In genomic region chr15:102350942-102351291, GRCm38 (mm10) we compare ENCODE assay signal across 8 mouse cellular contexts. TPM values are rescaled to one million over a fixed set of nuclear protein-coding genes. Genes with fewer than 3 reads are reported as not detected.
A peak's percentile ranks its signal among the peaks of the same experiment; 100 is the strongest.
DNase-seq lines count a peak whose midpoint lies in the region; ATAC-seq and TF ChIP-seq lines count a peak whose summit lies in the region.

No protein-coding gene starts in this region.

- H3K27me3 ChIP-seq in kidney, embryonic 15.5 days: no peaks in the 10 kb centered on the region
- no peaks in the 10 kb centered on the region for H3K27me3 ChIP-seq in embryonic facial prominence, embryonic 12.5 days
- H3K27me3 ChIP-seq in intestine, embryonic 15.5 days (replicated peaks): peaks cover 5% of the 10 kb centered on the region; the same call in 1 of the 2 replicates
- H3K27me3 ChIP-seq in midbrain, postnatal 0 days (ENCODE audit: insufficient read depth, low read length): 0 out of 2 replicates have a peak, but pooled peaks cover 6% of the 10 kb centered on the region

- peak overlapping the region; percentile 84 for H3K9ac ChIP-seq in kidney, embryonic 15.5 days
- peak overlapping the region; percentile 30; the same call in 1 of the 2 replicates for H3K9ac ChIP-seq in embryonic facial prominence, embryonic 12.5 days
- peak overlapping the region; percentile 18; the same call in 1 of the 2 replicates for H3K9ac ChIP-seq in intestine, embryonic 15.5 days
- no peak overlapping the region; the same call in 1 of the 2 replicates for H3K9ac ChIP-seq in midbrain, postnatal 0 days (replicated peaks; ENCODE audit: low read length, poor library complexity, severe bottlenecking)

- DNase-seq in kidney, postnatal 10 days: no peak
- DNase-seq in midbrain, postnatal 0 days (ENCODE audit: low spot score): no peak
- no peak for DNase-seq in adrenal gland, postnatal 36 days
- DNase-seq in embryo, embryonic 10 days (ENCODE audit: low spot score): no peak
- no peak for DNase-seq in ovary, adult 18-20 months (ENCODE audit: low spot score)

- no peaks in the 10 kb centered on the region for H3K9me3 ChIP-seq in kidney, embryonic 15.5 days (replicated peaks)
- H3K9me3 ChIP-seq in embryonic facial prominence, embryonic 12.5 days: no peaks in the 10 kb centered on the region
- H3K9me3 ChIP-seq in intestine, embryonic 15.5 days: no peaks in the 10 kb centered on the region
- no peaks in the 10 kb centered on the region for H3K9me3 ChIP-seq in midbrain, postnatal 0 days (ENCODE audit: low read length)

- H3K36me3 ChIP-seq in kidney, embryonic 15.5 days: peaks cover 21% of the 10 kb centered on the region
- H3K36me3 ChIP-seq in embryonic facial prominence, embryonic 12.5 days: peaks cover 12% of the 10 kb centered on the region
- no peaks in the 10 kb centered on the region; the same call in none of the 2 replicates for H3K36me3 ChIP-seq in intestine, embryonic 15.5 days
- H3K36me3 ChIP-seq in midbrain, postnatal 0 days (ENCODE audit: insufficient read depth, low read length): peaks cover 8% of the 10 kb centered on the region; the same call in 1 of the 2 replicates

- WGBS in kidney, embryonic 15.5 days: 10% methylated on average over 11 of the region's 11 CpGs
- 10% methylated on average over 11 of the region's 11 CpGs for WGBS in embryonic facial prominence, embryonic 12.5 days
- WGBS in intestine, embryonic 15.5 days: 9% methylated on average over 11 of the region's 11 CpGs
- WGBS in midbrain, postnatal 0 days: 11% methylated on average over 11 of the region's 11 CpGs

- 0 out of 2 replicates have a peak, but pooled peaks have one; percentile 19 for ATAC-seq in kidney, embryonic 15.5 days (replicated peaks; ENCODE audit: low FRiP score)
- ATAC-seq in embryonic facial prominence, embryonic 12.5 days (ENCODE audit: insufficient number of reproducible peaks, insufficient read depth, low FRiP score, low TSS enrichment): no peak
- ATAC-seq in intestine, embryonic 15.5 days: peak; percentile 39
- peak; percentile 2; the same call in 1 of the 2 replicates for ATAC-seq in midbrain, postnatal 0 days (ENCODE audit: low FRiP score)

- H3K27ac ChIP-seq in kidney, embryonic 15.5 days: peak overlapping the region; percentile 85; the same call in 1 of the 2 replicates
- peak overlapping the region; percentile 30; the same call in 1 of the 2 replicates for H3K27ac ChIP-seq in embryonic facial prominence, embryonic 12.5 days
- H3K27ac ChIP-seq in intestine, embryonic 15.5 days: no peak overlapping the region
- H3K27ac ChIP-seq in midbrain, postnatal 0 days (ENCODE audit: low read depth, low read length): peak overlapping the region; percentile 62; the same call in 1 of the 2 replicates

- H3K4me1 ChIP-seq in kidney, embryonic 15.5 days: peaks cover 20% of the 10 kb centered on the region
- peaks cover 10% of the 10 kb centered on the region for H3K4me1 ChIP-seq in embryonic facial prominence, embryonic 12.5 days
- H3K4me1 ChIP-seq in intestine, embryonic 15.5 days (replicated peaks): peaks cover 17% of the 10 kb centered on the region
- peaks cover 8% of the 10 kb centered on the region for H3K4me1 ChIP-seq in midbrain, postnatal 0 days (ENCODE audit: insufficient read depth, low read length)

- H3K4me2 ChIP-seq in kidney, embryonic 15.5 days: peak overlapping the region; percentile 89
- H3K4me2 ChIP-seq in embryonic facial prominence, embryonic 12.5 days (replicated peaks): peak overlapping the region; percentile 47
- H3K4me2 ChIP-seq in intestine, embryonic 15.5 days (replicated peaks): peak overlapping the region; percentile 79
- peak overlapping the region; percentile 93 for H3K4me2 ChIP-seq in midbrain, postnatal 0 days (ENCODE audit: low read depth, low read length, poor library complexity, severe bottlenecking)

- no peak for TF ChIP-seq CTCF in midbrain, postnatal 0 days (IDR thresholded peaks at IDR 0.05)

- peak overlapping the region; percentile 80 for H3K4me3 ChIP-seq in kidney, embryonic 15.5 days (replicated peaks)
- peak overlapping the region; percentile 71 for H3K4me3 ChIP-seq in embryonic facial prominence, embryonic 12.5 days
- H3K4me3 ChIP-seq in intestine, embryonic 15.5 days (replicated peaks): peak overlapping the region; percentile 58
- H3K4me3 ChIP-seq in midbrain, postnatal 0 days (ENCODE audit: low read depth, low read length): peak overlapping the region; percentile 74

RNA-seq across cellular contexts. Expression of gene Aaas, which starts 0.3 kb away (rescaled TPM):
- 83.2 and 83.7 TPM in 2 replicates for polyA plus RNA-seq in kidney, embryonic 15.5 days (2015; fragmentation: Nextera tagmentation; extraction: Ambion mirVana)
- polyA plus RNA-seq in embryonic facial prominence, embryonic 12.5 days (2016; fragmentation: Nextera tagmentation; extraction: Ambion mirVana): 78.4 and 89.3 TPM in 2 replicates
- 58.2 and 62.7 TPM in 2 replicates for polyA plus RNA-seq in intestine, embryonic 15.5 days (2015; fragmentation: Nextera tagmentation; extraction: Ambion mirVana)
- total RNA-seq in midbrain, postnatal 0 days (2014; rRNA removed): 21.8 and 31.1 TPM in 2 replicates
- 30.1 and 32.8 TPM in 2 replicates for polyA plus RNA-seq in midbrain, postnatal 0 days (2015; fragmentation: Nextera tagmentation; extraction: Ambion mirVana)
- total RNA-seq in adrenal gland, postnatal 36 days (2021): 10 to 100 TPM; 13.7 to 16.2 TPM

RNA-seq across cellular contexts. Expression of gene Sp7, which starts 16.1 kb away (rescaled TPM):
- polyA plus RNA-seq in kidney, embryonic 15.5 days (2015; fragmentation: Nextera tagmentation; extraction: Ambion mirVana): 1.3 and 5.9 TPM in 2 replicates
- 8.5 and 9.4 TPM in 2 replicates for polyA plus RNA-seq in embryonic facial prominence, embryonic 12.5 days (2016; fragmentation: Nextera tagmentation; extraction: Ambion mirVana)
- polyA plus RNA-seq in intestine, embryonic 15.5 days (2015; fragmentation: Nextera tagmentation; extraction: Ambion mirVana): 0.59 and 0.68 TPM in 2 replicates
- 0.47 and 0.60 TPM in 2 replicates for total RNA-seq in midbrain, postnatal 0 days (2014; rRNA removed)
- 0.10 and 0.31 TPM in 2 replicates for polyA plus RNA-seq in midbrain, postnatal 0 days (2015; fragmentation: Nextera tagmentation; extraction: Ambion mirVana)
- under 1 TPM in 1 of 2 experiments, not detected in 1; 0.16 TPM for total RNA-seq in adrenal gland, postnatal 36 days (2021)

RNA-seq across cellular contexts. Expression of gene Myg1, which starts 19.4 kb away (rescaled TPM):
- 106 and 122 TPM in 2 replicates for polyA plus RNA-seq in kidney, embryonic 15.5 days (2015; fragmentation: Nextera tagmentation; extraction: Ambion mirVana)
- polyA plus RNA-seq in embryonic facial prominence, embryonic 12.5 days (2016; fragmentation: Nextera tagmentation; extraction: Ambion mirVana): 113 and 114 TPM in 2 replicates
- polyA plus RNA-seq in intestine, embryonic 15.5 days (2015; fragmentation: Nextera tagmentation; extraction: Ambion mirVana): 77.8 and 88.4 TPM in 2 replicates
- total RNA-seq in midbrain, postnatal 0 days (2014; rRNA removed): 63.1 and 69.1 TPM in 2 replicates
- 83.2 and 87.1 TPM in 2 replicates for polyA plus RNA-seq in midbrain, postnatal 0 days (2015; fragmentation: Nextera tagmentation; extraction: Ambion mirVana)
- total RNA-seq in adrenal gland, postnatal 36 days (2021): 10 to 100 TPM; 59.0 to 59.1 TPM

RNA-seq across cellular contexts. Expression of gene Pfdn5, which starts 25.0 kb away (rescaled TPM):
- 382 and 393 TPM in 2 replicates for polyA plus RNA-seq in kidney, embryonic 15.5 days (2015; fragmentation: Nextera tagmentation; extraction: Ambion mirVana)
- 433 and 448 TPM in 2 replicates for polyA plus RNA-seq in embryonic facial prominence, embryonic 12.5 days (2016; fragmentation: Nextera tagmentation; extraction: Ambion mirVana)
- polyA plus RNA-seq in intestine, embryonic 15.5 days (2015; fragmentation: Nextera tagmentation; extraction: Ambion mirVana): 306 and 309 TPM in 2 replicates
- total RNA-seq in midbrain, postnatal 0 days (2014; rRNA removed): 145 and 153 TPM in 2 replicates
- polyA plus RNA-seq in midbrain, postnatal 0 days (2015; fragmentation: Nextera tagmentation; extraction: Ambion mirVana): 525 and 567 TPM in 2 replicates
- 100 to 1,000 TPM; 420 TPM for total RNA-seq in adrenal gland, postnatal 36 days (2021)

RNA-seq across cellular contexts. Expression of gene Espl1, which starts 54.9 kb away (rescaled TPM):
- 23.5 and 31.0 TPM in 2 replicates for polyA plus RNA-seq in kidney, embryonic 15.5 days (2015; fragmentation: Nextera tagmentation; extraction: Ambion mirVana)
- 36.1 and 37.1 TPM in 2 replicates for polyA plus RNA-seq in embryonic facial prominence, embryonic 12.5 days (2016; fragmentation: Nextera tagmentation; extraction: Ambion mirVana)
- polyA plus RNA-seq in intestine, embryonic 15.5 days (2015; fragmentation: Nextera tagmentation; extraction: Ambion mirVana): 18.3 and 19.7 TPM in 2 replicates
- total RNA-seq in midbrain, postnatal 0 days (2014; rRNA removed): 2.7 and 4.5 TPM in 2 replicates
- 1.7 and 2.7 TPM in 2 replicates for polyA plus RNA-seq in midbrain, postnatal 0 days (2015; fragmentation: Nextera tagmentation; extraction: Ambion mirVana)
- total RNA-seq in adrenal gland, postnatal 36 days (2021): 1 to 10 TPM; 3.2 to 3.6 TPM
